Mouse (Mus musculus) liver, adult 2 months (tissue): ENCODE measurements at regions not wholly inside any gene's neighbourhood (a gene's known extent, or its start where the extent isn't known, plus 50 kb on each side); places are given as distances from the start of the nearest gene placed in this dataset.

Experiments
- CTCF ChIP-seq: fragments of 200-500 bp; IDR thresholded peaks from 2 replicates; pipeline ENCODE4 v1.5.1; 2011; ENCODE audit warnings: low read depth, low read length, control low read depth
- POLR2A ChIP-seq: fragments of 200-500 bp; IDR thresholded peaks from 2 replicates; pipeline ENCODE4 v1.6.1; 2011; ENCODE audit warnings: low read length, control low read depth; ENCODE audit not compliant: insufficient read depth; ENCODE audit errors: extremely low read depth

- TF ChIP-seq CTCF (no peak), POLR2A (no peak)
Observed at GRCm38 (mm10) chr16:77292317-77292771, 278.8 kb downstream of the Usp25 start.
